Mouse (Mus musculus): Measurements from ENCODE around the gene Prss46.

Gene Prss46

DNA sequence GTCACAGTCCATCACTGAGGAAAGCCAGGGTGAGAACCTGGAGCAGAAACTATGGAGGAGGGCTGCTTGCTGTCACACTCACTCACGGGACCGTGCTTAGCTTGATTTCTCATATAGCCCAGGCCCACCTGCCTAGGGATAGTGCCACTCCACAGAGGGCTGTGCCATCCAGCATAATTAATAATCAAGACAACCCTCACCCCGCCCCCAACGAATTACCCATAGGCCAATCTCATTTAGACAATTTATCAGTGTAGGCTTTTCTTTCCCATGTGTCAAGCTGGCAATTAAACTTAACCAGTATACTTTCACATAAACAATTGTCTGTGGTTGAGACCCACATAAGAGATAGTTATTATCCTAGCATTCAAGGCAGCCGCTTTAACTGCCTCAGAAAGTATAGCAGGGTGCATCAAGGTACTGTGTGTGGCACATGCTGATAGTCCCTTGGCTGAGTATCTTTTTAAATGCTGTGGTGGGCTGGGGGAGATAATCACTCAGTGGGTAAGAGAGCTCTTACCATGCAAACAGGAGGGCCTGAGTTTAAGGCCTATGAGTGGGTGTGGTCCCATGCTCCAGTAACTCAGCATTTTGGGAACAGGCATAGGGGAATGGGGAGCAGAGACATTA, 14.8 kb downstream of the Prss46 start:
- no peak for DNase-seq (ENCODE audit: extremely low spot score, low spot score)

DNA sequence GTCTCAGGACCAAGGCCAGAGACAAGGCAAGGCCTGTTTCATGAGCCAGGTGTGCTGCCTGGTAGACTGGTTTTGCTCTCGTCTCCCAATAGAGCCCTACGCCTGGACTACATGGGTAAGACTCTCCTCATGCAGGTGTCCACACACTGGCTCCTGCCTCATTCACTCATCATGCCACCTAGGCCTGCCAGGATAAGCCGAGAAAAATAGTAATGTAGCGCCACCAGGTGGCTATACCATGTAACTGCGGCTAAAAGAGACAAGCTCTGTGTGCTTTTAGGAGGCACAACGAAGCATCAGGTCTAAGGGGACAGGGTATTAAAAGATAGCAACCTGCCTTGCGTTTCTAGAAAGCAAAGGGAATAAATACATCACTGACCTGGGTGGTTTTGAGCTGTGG, 26.7 kb downstream of the Prss46 start:
- DNase-seq (ENCODE audit: extremely low spot score, low spot score), result peak; percentile 58

DNA sequence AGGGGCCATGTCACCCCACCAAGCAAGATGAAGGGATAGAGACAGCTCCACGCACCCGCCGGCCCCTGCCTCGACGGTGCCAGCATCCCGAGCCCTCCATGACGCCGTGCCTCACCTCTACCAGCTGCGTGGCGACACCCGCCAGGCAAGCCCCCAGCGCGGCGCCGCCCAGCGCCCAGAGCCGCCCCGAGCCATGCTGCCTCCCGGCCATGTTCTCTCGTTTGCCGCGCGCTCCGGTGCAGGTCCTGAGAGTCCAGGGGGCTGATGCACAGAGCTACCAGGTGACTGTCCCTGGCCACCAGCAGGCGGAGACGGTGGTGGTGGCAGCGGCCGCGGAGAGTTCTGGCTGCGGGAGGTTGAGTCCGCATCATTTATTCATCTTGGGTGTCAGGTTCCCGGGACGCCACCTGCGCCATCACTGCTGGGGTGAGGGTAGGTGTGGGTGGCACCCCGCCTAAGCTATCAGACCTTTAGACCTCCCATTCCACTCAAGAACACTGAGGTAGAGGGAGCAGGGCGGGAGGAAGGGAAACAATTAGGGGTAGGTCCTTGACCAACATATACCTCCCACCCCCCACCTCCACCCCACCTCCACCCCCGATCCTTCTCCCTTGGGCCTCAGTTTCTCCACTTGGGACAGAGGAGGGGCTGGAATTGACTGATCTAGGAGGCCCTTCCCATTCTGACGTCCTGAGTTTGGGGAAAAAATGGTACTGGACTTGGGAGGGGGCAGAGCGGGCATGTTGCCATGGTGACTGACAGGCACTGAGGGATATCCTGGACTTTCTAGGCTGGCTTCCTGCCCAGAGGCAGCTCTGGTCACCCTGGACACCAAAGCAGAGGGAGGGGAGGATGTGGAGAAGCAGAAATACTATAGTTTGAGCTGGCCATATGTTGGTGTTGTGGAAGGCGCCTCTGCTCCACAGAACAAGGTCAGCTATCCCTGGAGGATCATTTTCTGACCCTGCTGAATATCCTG, 29.7 kb downstream of the Prss46 start:
- no peak for DNase-seq (ENCODE audit: extremely low spot score, low spot score)

DNA sequence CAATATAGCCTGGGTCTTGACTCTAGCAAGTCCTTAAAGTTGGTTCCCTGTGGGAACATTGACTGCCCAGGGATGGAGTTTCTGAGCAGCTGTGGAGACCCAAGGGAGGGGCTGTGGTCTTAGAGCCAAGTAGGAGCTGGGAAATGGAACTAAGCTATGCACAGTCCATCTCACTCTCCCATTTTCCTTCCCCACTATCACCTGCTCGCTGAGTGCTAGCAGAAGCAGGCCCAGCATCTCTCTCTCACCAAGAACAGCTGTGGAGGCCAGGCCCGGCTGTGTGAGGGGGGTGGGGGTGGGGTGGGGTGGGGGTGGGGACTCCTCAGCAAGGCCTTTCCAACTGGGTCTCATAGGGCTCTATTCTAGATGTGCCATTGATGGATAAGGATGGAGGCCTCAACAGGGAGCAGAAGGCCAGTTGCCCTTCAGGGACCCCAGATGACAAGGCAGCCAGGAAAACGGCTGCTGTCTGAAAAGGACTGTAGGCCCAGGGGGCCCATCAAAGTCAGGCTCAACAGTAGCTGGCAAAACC, 30.4 kb downstream of the Prss46 start:
- DNase-seq (ENCODE audit: extremely low spot score, low spot score), result no peak

DNA sequence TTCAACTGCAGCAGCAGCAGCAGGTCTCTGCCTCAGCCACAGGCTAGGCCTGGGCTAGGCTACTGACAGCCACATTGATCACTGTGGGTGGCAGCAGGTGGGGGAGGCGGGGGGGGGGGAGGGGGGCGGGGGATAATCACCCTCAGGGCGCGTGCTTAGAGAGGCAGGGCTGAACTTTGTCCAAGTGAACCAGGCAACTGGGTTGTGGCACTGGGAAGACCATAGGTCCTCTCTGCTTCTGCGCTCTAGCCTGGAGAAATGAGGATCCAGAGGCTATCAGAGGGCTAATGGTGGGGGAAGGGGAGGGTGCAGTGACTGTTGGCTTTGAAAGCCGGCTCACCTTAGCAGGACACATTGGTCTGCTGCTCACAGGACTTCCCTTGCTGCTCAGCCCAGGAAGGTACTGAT, 31.0 kb downstream of the Prss46 start:
- DNase-seq (ENCODE audit: extremely low spot score, low spot score), result peak; percentile 40

DNA sequence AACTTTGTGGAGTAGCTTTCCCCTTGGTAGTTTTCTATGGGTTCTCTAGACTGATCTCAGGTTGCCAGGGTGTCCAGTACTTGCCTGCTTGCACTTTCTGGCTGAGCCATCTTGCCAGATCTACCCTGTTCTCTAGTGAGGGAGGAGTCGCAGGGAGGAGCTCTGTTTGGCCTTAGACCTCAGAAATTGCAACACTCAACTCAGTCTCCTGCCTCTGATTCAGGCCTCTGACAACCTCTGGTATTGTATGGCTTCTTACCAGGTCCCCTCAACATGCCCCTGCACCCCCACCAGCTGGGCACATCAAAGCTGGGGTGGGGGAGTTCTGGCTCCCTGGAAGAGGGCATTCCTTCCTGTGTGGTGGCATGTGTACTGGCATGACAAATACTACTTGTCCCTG, 33.0 kb downstream of the Prss46 start:
- DNase-seq (ENCODE audit: extremely low spot score, low spot score), result no peak

DNA sequence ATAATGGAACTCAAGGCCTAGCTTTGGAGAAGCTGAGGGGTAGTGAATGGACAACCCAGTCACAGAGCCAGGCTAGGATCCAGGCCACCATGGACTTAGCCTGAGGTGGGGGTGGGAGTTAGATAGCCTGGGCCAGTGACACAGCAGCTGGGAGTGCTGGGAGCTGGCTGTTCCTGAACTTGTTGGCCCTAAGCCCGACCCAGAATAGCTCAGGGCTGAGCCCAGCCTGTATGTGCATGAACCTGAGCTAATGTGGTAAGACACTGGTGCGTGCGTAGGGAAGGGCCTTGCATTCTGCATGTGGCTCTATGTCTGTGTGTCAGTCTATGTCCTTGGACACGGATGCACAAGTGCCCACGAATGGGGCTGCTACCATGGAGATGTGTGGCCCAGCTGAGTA, 33.6 kb downstream of the Prss46 start:
- no peak for DNase-seq (ENCODE audit: extremely low spot score, low spot score)

DNA sequence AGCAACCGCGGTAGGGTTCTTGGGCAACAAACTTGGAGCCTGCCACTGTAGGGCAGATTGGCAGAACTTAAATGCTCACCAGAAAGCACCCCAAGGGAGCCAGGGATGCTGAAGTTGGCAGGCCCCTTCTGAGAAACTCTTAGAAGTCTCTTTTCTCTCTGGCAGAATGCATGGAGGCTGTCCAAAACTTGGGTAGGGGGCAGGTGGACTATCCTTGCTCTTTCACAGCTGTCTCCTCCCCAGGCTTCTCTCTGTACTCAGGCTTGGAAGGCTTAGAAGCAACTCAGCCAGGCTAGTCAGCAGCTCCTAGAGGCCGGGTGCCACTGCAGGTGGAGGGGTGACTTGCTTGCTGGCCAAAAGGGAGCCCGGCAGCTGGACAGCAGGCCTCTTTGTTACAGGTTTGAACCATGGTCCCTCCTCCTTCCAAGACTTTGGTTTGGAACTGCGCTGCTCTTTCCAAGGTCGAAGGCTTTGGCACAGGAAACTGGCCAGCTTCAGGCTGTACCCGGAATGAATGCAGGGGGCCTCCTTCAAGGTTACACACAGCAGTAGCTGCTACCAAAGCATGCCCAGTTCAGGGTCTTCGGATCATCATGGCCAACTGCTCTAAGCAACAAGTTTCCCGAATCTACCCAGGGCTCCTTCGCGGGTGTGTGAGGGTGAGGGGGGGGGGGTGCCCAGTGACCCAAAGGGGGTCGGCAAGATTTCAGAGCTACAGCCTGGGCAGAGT, 35.0 kb downstream of the Prss46 start, which contains the start of gene Als2cl:
Gene Als2cl (plus strand): TSS at position 680 of the 730 bp plus-strand sequence.
- no peak for DNase-seq (ENCODE audit: extremely low spot score, low spot score)

DNA sequence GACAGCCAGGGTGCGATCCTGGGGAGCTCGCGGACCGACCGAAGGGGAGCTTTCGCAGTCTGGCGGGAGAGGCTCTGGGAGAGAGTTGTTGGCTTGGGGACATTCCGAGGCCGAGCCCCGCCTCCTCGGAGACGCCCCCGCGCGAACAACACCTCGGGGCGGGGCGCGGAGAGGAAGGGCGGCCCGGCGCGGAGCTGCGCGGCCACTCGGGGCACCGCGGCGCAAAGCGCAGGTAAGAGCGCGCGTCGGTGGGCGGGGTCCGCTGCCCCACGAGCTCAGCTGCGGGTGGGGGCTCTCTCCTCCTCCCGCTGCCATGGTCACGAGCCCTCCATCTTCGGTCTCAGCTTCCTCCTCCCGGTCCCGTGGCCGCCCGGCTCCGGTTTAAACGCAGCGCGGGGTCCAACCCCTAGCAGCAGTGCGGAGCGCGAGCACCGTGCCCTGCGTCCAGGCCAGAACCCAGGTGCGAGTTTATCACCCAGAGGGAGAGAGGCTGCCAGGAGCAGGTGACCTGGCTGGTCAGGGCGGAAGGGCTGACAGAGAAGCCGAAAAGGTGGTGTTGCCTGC, 35.8 kb downstream of the Prss46 start, which contains the start of gene Tmie:
Gene Tmie (minus strand): TSS at position 116 of the 564 bp plus-strand sequence.
- peak; percentile 47 for DNase-seq (ENCODE audit: extremely low spot score, low spot score)

DNA sequence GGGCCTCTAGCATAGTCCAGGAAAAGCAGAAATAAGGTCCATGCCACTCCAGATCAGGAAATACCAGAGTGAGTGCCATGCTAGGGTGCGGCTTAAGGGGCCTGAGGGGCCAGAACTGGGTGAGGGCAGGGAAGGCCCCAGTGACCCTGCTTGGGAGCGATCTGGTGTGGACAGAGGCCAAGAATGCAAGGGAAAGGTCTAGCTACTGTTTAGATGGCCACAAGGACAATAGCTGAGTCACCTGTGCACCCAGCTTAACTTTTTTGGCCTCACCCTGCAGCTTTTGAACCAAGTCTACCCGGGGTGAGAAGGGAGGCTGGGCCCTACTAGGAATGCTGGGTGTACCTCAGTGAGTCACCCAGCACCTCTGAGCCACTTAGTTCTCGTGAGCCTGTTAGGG, 36.5 kb downstream of the Prss46 start:
- no peak for DNase-seq (ENCODE audit: extremely low spot score, low spot score)

DNA sequence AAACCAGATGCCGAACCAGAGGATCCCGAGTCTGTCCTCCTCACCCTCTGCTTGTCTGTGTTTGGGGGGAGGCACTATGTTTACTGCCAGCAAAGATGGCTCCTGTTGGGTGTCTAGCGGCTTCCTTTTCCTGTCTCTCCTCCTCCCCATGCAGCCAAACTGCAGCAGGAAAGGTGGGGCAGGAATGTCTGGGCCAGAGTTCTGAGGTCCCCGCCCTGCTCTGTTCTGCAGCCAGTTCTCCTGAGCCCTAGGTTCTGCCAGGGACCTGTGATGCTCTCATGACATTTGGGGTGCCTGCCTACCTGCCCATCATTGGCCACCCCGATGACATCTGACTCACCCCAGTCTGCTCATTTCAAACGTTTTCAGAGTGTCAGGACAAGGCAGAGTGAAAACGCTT, 37.6 kb downstream of the Prss46 start:
- no peak for DNase-seq (ENCODE audit: extremely low spot score, low spot score)

DNA sequence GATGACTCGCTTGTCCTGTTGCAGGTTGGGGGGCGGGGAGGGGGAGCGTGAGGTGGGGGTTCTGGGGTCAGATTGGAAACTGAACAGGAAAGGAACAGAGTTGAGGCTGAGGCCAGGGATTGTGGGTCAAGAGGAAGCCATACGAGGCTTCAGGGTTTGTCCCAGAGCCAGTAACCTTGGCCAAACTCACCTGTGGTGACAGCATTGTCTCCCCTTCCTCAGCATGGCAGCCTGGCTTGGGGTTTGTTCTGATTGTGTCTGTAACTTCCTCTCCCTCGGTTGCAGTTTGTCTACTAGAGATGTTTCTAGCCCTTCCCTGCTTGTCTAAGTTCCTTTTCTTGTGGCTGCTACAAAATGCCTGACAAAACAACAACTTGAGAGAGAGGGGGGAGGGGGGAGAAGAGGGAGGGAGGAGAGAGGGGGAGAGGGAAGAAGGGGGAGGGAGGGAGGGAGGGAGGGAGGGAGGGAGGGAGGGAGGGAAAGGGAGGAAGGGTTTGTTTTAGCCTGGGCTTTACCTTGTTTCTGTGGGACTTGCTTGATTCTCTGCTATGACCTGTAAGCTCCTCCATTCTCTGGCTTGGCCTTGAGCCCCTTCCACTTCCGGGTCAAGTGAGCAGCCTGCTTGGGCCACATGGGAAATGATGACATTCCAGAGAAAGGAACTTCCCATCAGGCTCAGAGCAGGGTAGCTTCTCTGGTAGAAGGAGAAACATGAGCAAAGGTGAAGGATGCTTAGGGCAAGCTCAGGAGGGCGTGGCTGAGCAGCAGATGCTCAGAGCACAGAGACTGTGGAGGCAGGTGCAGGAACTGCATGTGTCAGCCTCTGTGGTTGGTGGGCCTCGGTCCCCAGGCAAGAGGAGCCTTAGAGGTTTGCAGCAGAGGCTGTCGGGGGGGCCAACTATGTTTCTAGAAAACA, 43.3 kb downstream of the Prss46 start:
- DNase-seq (ENCODE audit: extremely low spot score, low spot score), result no peak

DNA sequence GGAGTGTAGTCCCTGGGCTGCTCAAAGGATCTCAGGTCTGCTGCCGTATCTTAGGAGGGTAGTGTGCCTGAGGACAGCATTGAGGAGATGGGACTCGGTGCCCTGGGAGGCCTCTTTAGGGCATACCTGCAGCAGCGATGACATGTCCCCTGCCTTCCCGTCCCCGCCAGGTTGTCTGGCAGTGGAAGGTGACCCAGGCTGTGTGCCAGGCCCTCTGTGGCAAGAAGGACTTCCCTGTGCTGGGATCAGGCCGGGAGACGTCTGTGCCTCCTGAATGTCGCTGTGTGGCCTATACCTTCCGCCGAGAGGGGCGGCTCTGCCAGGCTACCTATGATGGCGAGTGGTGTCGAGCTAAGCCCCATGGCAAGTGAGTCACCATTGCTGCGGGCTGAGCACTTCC, 44.6 kb downstream of the Prss46 start:
- no peak for DNase-seq (ENCODE audit: extremely low spot score, low spot score)

DNA sequence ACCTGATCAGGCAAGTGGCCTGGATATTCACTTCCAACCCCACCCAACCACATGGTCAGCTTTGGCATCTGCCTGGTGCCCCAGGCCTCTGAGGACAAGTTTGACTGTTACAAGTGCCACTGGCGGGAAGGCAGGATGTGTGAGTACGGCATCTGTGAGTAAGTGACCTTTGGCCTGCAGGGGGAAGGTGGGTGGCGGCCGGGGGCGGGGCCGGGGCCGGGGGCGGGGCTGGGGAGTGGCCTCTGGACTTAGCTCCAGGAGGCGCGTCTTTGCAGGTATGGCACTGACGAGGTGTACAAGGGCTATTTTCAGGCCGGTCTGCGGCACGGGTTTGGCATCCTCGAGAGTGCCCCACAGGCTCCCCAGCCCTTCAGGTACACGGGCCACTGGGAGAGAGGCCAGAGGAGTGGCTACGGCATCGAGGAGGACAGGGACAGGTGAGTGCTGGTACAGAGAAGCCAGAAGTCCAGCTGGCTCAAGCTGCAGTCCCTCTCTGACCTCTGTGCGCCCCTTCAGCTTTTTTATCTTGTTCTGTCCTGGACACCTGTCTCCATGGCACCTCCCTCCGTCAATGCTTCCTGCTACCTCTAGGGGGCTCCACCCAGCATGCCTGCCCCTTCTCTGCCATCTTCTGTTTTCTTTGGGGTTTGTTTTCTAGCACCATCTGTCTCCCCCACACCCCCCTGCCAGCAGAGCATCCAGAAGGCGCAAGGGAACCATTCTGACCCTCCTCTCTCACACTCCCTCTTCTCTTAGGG, 45.9 kb downstream of the Prss46 start:
- no peak for DNase-seq (ENCODE audit: extremely low spot score, low spot score)

DNA sequence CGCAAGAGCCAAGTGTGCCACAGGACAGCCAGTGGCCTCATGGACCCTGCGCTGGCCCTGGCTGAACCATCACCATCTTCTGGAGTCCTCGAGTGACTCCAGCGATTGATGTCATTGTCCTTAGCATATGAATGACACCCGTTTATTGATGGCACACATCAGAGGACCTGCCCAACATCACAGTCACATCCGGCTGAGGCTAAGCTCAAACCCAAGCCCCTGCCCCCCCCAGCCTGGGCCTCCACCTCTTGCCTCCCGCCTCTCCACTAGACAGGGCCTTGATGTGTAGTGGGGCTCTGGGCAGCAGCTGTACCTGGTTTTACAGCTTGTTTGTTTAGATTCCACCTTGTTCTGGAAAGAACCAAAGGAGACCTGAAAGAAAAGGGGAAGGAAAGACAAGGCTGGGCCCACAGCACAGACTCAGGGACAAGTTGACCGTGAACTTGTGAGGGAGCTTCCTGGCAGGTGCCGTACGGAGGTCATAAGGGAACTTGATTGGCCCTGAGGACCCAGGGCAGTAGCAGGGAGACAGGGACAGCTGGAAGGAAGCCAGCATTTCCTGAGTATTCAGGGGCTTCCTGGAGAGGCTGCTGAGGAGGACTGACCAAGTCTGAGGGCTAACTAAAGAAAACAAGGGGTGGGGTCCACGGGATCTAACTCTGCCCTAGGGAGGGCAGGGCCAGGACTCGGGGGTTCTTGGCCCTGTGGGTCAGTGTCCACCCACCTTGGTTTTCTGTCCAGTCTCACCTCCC, 46.9 kb downstream of the Prss46 start:
- DNase-seq (ENCODE audit: extremely low spot score, low spot score), result no peak

DNA sequence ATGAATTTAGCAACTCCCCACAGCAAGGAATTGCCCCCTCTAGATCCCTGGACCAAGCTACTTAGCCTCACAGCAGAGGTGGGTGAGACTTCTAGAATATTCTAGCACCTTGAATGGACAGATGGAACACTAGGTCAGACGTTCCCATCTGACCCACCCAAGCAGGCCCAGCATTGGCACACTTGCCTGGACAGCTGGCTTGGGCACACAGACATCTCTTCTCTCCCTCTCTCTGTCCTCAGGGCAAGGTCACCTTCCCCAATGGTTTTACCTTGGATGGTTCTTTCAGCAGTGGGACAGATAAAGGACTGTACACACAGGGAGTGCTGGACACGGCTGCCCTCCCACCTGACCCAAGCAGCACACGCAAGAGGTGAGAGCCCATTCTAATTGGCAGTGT, 48.2 kb downstream of the Prss46 start:
- no peak for DNase-seq (ENCODE audit: extremely low spot score, low spot score)

DNA sequence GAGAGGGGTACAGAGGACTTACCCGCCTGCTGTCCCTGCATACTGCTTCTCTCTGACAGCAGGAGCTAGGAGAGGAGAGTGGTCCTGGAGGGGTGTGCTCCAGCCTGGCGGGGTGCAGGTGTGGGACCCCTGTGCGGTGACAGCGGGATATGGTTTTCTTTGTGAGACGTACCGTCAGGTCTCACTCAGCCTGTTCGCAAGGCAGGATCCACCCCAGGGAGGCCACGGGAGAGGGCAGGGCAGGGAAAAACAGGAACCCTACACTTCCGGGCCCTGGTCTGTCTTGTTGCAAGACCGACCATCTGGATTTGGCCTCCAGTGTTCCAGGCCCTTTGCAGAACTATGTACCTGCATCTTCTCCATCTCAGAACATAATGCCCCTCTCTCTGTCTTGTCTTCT, 49.1 kb downstream of the Prss46 start:
- DNase-seq (ENCODE audit: extremely low spot score, low spot score), result no peak

DNA sequence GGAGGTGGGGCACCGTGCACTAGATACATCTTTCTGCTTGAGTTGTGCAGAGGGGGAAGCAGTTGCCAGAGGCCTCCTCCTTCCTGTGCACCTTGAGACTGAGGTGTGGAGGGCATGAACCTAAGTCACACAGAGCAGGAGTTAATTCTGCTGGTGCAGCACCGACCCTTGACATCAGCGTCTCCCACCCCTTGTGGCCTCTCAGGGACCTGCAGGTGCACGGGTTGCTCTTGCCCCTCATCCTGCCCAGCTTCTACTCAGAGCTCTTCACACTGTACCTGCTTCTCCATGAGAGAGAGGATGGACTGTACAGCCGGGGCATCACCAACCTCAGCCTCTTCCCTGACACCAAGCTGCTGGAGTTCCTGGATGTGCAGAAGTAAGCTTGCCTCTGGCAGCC, 51.2 kb downstream of the Prss46 start:
- DNase-seq (ENCODE audit: extremely low spot score, low spot score), result no peak

DNA sequence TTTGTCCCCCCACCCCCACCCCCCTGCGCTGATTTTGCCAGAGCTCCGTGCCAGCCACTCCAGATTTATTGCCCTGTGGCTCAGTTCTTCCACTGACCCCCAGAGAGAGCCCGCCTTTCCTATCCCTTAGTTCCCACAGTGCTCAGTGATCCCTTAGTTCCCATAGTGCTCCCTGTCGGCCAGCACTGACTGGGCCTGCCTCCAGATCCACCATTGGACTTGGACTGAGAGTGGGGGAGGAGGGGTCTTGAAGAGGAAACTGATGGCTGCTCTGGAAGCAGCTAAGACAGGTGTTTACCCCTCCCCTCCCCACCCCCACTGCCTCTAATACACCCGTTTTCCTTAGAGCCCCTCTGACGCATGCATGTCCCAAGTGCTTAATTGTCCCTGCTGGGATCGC, 51.7 kb downstream of the Prss46 start:
- DNase-seq (ENCODE audit: extremely low spot score, low spot score), result no peak
